Mouse (Mus musculus) brain, adult 10 weeks (tissue): ENCODE data around the gene Gm36210. TPM values are rescaled to one million over a fixed set of nuclear protein-coding genes. Genes with fewer than 3 reads are reported as not detected.

Experiments
- polyA plus RNA-seq: library from polyadenylated mRNA; stranded (reverse); fragments of 350-450 nt; fragmentation: Illumina TruSeq; extraction: RNeasy Lipid Tissue Mini Kit (QIAGEN cat#74804); gene quantifications from one replicate; pipeline ENCODE4 v1.2.3, GENCODE M21; 2015; ENCODE audit warnings: low read depth, low replicate concordance

Gene Gm36210
- not detected for polyA plus RNA-seq

DNA sequence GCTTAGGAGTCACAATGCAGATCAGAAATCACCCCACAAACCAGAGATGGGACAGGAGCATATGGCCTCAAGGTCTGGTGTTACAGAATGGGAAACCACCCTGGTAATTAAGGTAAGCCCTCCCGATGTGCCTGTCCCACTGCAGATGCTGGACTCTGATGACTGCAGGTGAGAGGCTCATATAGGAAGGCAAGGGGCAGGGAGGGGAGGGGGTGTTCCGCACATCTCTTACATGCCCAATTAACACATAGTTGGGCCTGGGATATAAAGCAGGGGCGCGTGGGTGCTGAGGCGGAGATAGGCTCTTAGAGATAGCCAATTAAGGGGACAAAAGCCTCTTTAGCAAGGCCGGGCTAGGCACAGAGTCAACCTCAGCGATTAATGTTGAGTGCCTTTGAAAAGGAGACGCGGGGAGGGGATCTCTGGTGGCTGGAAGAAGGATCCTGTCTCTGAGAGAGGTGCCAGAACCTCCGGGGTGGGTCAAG lies at the start of gene Gm36210:
Gm36210 (minus strand) TSS at position 51 of the 485 bp plus-strand sequence.

GRCm38 (mm10) chr7:4925441-4926381 lies 19.4 kb upstream of the Gm36210 start, which contains the start of gene Ssc5d:
Ssc5d (plus strand) TSS chr7:4925785.

GRCm38 (mm10) chr7:4921824-4922482 lies 15.6 kb upstream of the Gm36210 start, which contains the start of gene Nat14:
Nat14 (plus strand) TSS chr7:4922028.

GRCm38 (mm10) chr7:4915007-4915665 lies 8.8 kb upstream of the Gm36210 start, which contains the start of gene Zfp628:
Zfp628 (plus strand) TSS chr7:4915217.

GRCm38 (mm10) chr7:4876753-4877221 lies 29.5 kb downstream of the Gm36210 start, which contains the start of gene Isoc2a:
Isoc2a (plus strand) TSS chr7:4877153.

DNA sequence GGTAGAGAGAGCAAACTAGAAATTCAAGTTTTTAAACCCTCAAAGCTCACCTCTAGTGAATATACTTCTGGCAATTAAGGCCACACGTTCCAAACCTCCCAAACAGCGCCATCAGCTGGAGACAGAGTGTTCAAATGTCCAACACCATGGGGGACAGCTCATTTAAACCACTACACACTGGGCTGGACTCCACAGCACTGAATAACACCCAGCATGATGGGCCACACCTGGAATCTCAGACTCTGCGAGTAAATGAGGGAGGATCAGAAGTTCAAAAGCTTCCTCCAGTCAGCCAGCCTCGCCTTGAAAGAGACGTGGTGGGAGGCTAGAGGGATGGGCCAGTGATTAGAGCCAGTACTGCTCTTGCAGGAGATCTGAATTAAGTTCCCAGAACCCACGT lies 36.2 kb downstream of the Gm36210 start, which contains the start of gene Isoc2b:
Isoc2b (minus strand) TSS at position 126 of the 400 bp plus-strand sequence.

Other genes starting within 250 kb of the Gm36210 start
- gene Ppp6r1, start 247.5 kb downstream of the Gm36210 start, polyA plus RNA-seq = 99.8 TPM
- 126 TPM for gene Hspbp1, start 221.4 kb downstream of the Gm36210 start, polyA plus RNA-seq
- gene Brsk1, start 215.9 kb downstream of the Gm36210 start, polyA plus RNA-seq = 257 TPM
- not detected for gene Tmem150b, start 181.3 kb downstream of the Gm36210 start, polyA plus RNA-seq
- gene Kmt5c, start 166.4 kb downstream of the Gm36210 start, polyA plus RNA-seq = 21.4 TPM
- 12.2 TPM for gene Cox6b2, start 153.4 kb downstream of the Gm36210 start, polyA plus RNA-seq
- not detected for gene Fam71e2, start 135.2 kb downstream of the Gm36210 start, polyA plus RNA-seq
- gene Il11, start 123.7 kb downstream of the Gm36210 start, polyA plus RNA-seq = 0.67 TPM
- gene Tmem190, start 123.6 kb downstream of the Gm36210 start, polyA plus RNA-seq = not detected
- gene Tmem238, start 116.9 kb downstream of the Gm36210 start, polyA plus RNA-seq = 1.4 TPM
- 466 TPM for gene Rpl28, start 113.6 kb downstream of the Gm36210 start, polyA plus RNA-seq
- gene Ube2s, start 93.9 kb downstream of the Gm36210 start, polyA plus RNA-seq = 175 TPM
- 75.7 TPM for gene Shisa7, start 61.8 kb downstream of the Gm36210 start, polyA plus RNA-seq
- gene Isoc2b, start 36.3 kb downstream of the Gm36210 start, polyA plus RNA-seq = 10.4 TPM
- gene Isoc2a, start 29.4 kb downstream of the Gm36210 start, polyA plus RNA-seq = 16.9 TPM
- 5.6 TPM for gene Zfp628, start 8.7 kb upstream of the Gm36210 start, polyA plus RNA-seq
- 103 TPM for gene Nat14, start 15.5 kb upstream of the Gm36210 start, polyA plus RNA-seq
- 1.2 TPM for gene Ssc5d, start 19.3 kb upstream of the Gm36210 start, polyA plus RNA-seq
- gene Sbk2, start 57.9 kb upstream of the Gm36210 start, polyA plus RNA-seq = 0.45 TPM
- 1.1 TPM for gene Sbk3, start 64.7 kb upstream of the Gm36210 start, polyA plus RNA-seq
- gene Zfp579, start 89.6 kb upstream of the Gm36210 start, polyA plus RNA-seq = 16.7 TPM
- 10.3 TPM for gene Zfp524, start 107.9 kb upstream of the Gm36210 start, polyA plus RNA-seq
- 15.9 TPM for gene Fiz1, start 108.2 kb upstream of the Gm36210 start, polyA plus RNA-seq
- not detected for gene Gm44973, start 109.0 kb upstream of the Gm36210 start, polyA plus RNA-seq
- 17.7 TPM for gene Zfp865, start 113.9 kb upstream of the Gm36210 start, polyA plus RNA-seq
- gene Ccdc106, start 114.0 kb upstream of the Gm36210 start, polyA plus RNA-seq = 63.8 TPM
- gene 4632433K11Rik, start 127.6 kb upstream of the Gm36210 start, polyA plus RNA-seq = not detected
- 6.4 TPM for gene Zfp784, start 131.9 kb upstream of the Gm36210 start, polyA plus RNA-seq
- gene Zfp580, start 145.0 kb upstream of the Gm36210 start, polyA plus RNA-seq = 17.7 TPM
- 167 TPM for gene U2af2, start 155.6 kb upstream of the Gm36210 start, polyA plus RNA-seq
- 312 TPM for gene Epn1, start 173.7 kb upstream of the Gm36210 start, polyA plus RNA-seq
- gene Rfpl4, start 210.4 kb upstream of the Gm36210 start, polyA plus RNA-seq = not detected
- gene Rasl2-9, start 219.4 kb upstream of the Gm36210 start, polyA plus RNA-seq = 0.49 TPM
- gene Vmn1r55, start 243.2 kb upstream of the Gm36210 start, polyA plus RNA-seq = not detected